Mouse (Mus musculus): ENCODE results near the gene Gna14.

Gene Gna14

DNA sequence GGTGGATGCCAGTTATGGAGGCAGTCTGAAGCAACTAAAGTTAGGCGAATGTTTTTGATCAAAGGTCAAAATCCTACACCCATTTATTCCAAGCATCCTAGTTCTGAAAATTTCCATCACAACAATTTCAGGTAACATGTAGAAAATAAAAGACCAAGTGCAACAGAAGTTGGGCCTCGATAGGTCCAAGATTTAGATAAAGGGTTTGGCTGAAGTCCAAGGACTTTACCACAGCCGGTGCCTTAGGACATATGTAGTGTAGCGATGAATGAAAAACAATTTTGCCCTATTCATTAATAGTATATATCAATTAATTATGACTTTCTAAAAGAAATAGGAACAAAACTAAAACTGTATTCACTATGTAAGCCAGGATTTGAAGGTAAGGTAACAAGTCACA, 187.6 kb downstream of the Gna14 start:
- CTCF ChIA-PET = no interaction called here
- POLR2A ChIA-PET = interaction anchor here in 1 of 4 experiments (1.7 kb wide), 1 partner anchor 16 kb away, joined by 3 read pairs; no protein-coding TSS in a partner anchor

DNA sequence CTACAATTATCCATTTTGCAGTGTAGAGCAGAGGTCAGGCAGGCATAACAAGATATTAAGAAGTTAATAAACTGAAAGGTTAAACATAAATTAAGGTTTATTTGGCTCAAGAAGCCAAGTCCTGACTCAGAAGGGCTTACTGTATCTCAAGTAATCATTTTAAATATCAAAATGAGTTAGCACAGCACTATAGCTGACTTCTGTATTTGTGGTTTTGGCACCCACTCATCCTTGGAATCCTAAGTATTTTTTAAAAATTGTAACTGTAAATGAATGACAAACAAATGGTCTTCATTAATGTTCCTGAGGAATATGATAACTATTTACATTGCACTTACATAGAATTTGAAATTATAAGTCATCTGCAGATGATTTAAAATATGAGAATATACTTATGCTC, 189.4 kb downstream of the Gna14 start:
- CTCF ChIA-PET = interaction anchor here in 1 of 4 experiments (0.5 kb wide), 1 partner anchor 42 kb away, joined by 3 read pairs; no protein-coding TSS in a partner anchor
- POLR2A ChIA-PET = interaction anchor here in 1 of 4 experiments (0.5 to 1.7 kb wide), 2 partner anchors 18 to 156 kb away, joined by 3 read pairs; no protein-coding TSS in a partner anchor

GRCm38 (mm10) chr19:16625610-16626395, 190.2 kb downstream of the Gna14 start:
- ChIA-PET POLR2A (interaction anchor here in 2 of 4 experiments (0.5 to 0.6 kb wide), 2 partner anchors 156 to 493 kb away, joined by 3 read pairs; partner anchors contain the start of gene Gnaq (in 1 of the 2)), CTCF (interaction anchor here in 2 of 4 experiments (0.5 to 0.6 kb wide), 3 partner anchors 26 to 153 kb away, joined by 3 read pairs; no protein-coding TSS in a partner anchor)

Measured in embryonic stem cell, embryonic (primary cell).